Mouse (Mus musculus): ENCODE results near the gene Anks1. TPM values are rescaled to one million over a fixed set of nuclear protein-coding genes. Genes with fewer than 3 reads are reported as not detected.
"Not testable (repeated sequence)": the region's sequence is repeated elsewhere in the genome, so short reads cannot be mapped to it uniquely, and the experiment has no call there.

Gene Anks1
- polyA plus RNA-seq, 1 experiment = 19.1 TPM

DNA sequence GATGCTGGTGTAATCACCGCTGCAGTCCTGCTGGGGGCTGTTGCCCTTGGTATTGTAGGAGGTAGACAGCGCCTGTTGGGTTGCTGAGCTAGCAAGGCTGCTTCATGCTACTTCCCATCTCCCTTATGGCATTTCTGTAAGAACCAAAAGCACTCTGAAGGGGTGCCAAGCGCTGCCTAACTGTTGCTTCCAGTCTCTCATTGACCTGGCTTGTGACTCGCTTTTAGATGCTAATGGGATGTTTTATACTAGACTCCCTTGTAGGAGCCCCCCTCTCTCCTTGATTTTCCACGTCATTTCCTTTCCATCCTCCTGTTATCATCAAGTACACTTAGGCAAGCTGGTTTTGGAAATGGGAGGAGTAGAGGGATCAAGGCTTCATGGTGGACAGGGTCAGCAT, 60.8 kb downstream of the Anks1 start:
- peaks cover 5% of the 10 kb centered on the region for H3K36me3 ChIP-seq (replicated peaks; ENCODE audit: low read length)
- H3K27me3 ChIP-seq (replicated peaks) = peaks cover 5% of the 10 kb centered on the region
- no peaks in the 10 kb centered on the region for H3K9me3 ChIP-seq
- no peak overlapping the region for H3K4me3 ChIP-seq (replicated peaks)
- TF ChIP-seq GATA1 (IDR thresholded peaks at IDR 0.05; ENCODE audit: borderline replicate concordance, low read length) (no peak), FLI1 (IDR thresholded peaks at IDR 0.05; ENCODE audit: low read length) (no peak)
- H3K4me1 ChIP-seq = peaks cover 48% of the 10 kb centered on the region

DNA sequence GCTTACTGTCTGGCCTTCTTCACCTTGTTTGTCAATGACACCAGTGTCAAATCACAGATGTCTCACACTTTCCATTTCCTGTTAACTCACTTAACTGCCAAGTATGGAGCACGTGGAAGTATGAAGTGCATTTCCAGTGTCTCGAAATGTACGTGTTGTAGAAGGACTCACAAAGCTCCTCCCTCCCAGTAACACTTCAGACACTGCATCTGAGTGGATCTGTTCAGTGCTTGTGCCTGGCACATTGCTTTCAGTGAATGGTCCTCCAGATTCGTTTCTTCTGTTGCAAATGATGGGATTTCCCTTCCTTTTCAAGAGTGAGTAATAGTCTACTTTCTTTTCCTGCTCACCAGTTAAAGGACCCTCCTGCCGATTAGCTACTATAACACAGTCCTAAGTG, 61.2 kb downstream of the Anks1 start:
- Histone ChIP-seq H3K36me3 (replicated peaks; ENCODE audit: low read length) (peaks cover 9% of the 10 kb centered on the region), H3K9me3 (no peaks in the 10 kb centered on the region), H3K4me3 (replicated peaks) (no peak overlapping the region), H3K27me3 (replicated peaks) (peaks cover 5% of the 10 kb centered on the region), H3K4me1 (peaks cover 48% of the 10 kb centered on the region)
- TF ChIP-seq GATA1 (IDR thresholded peaks at IDR 0.05; ENCODE audit: borderline replicate concordance, low read length) = no peak
- no peak for TF ChIP-seq FLI1 (IDR thresholded peaks at IDR 0.05; ENCODE audit: low read length)

- H3K36me3 ChIP-seq (replicated peaks; ENCODE audit: low read length) = peaks cover 21% of the 10 kb centered on the region
- H3K27me3 ChIP-seq (replicated peaks) = peaks cover 5% of the 10 kb centered on the region
- no peaks in the 10 kb centered on the region for H3K9me3 ChIP-seq
- peaks cover 46% of the 10 kb centered on the region for H3K4me1 ChIP-seq
- H3K4me3 ChIP-seq (replicated peaks) = no peak overlapping the region
- TF ChIP-seq GATA1 (IDR thresholded peaks at IDR 0.05; ENCODE audit: borderline replicate concordance, low read length) = no peak
- no peak for TF ChIP-seq FLI1 (IDR thresholded peaks at IDR 0.05; ENCODE audit: low read length)
These were observed 62.4 kb downstream of the Anks1 start for GRCm38 (mm10) chr17:27971496-27971895.

DNA sequence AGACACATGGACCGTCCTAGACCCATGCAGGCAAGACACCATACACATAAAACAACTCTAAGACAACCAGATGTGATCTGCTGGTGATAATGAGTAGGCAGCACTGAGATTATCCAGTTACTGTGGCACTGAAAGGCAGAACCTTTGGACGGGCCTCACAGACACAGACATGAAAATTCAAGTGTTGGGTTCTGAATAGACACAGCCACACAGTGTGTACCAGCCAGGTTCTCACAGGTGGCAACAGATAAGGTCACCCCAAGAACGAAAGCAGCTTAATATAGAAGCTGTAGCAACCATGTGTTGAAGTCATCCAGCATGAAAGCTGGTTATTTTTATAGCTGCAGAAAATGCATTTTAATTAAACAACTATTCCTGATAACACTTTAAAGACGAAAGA, 64.2 kb downstream of the Anks1 start:
- H3K4me1 ChIP-seq = peaks cover 29% of the 10 kb centered on the region
- H3K27me3 ChIP-seq (replicated peaks) = peaks cover 5% of the 10 kb centered on the region
- no peak overlapping the region for H3K4me3 ChIP-seq (replicated peaks)
- H3K9me3 ChIP-seq = no peaks in the 10 kb centered on the region
- TF ChIP-seq FLI1 (IDR thresholded peaks at IDR 0.05; ENCODE audit: low read length) (no peak), GATA1 (IDR thresholded peaks at IDR 0.05; ENCODE audit: borderline replicate concordance, low read length) (no peak)
- H3K36me3 ChIP-seq (replicated peaks; ENCODE audit: low read length) = peaks cover 39% of the 10 kb centered on the region

GRCm38 (mm10) chr17:27976266-27976665, 67.2 kb downstream of the Anks1 start:
- H3K9me3 ChIP-seq = no peaks in the 10 kb centered on the region
- TF ChIP-seq FLI1 (IDR thresholded peaks at IDR 0.05; ENCODE audit: low read length) (no peak), GATA1 (IDR thresholded peaks at IDR 0.05; ENCODE audit: borderline replicate concordance, low read length) (no peak)
- peak overlapping the region; percentile 20 for H3K4me3 ChIP-seq (replicated peaks)
- peaks cover 9% of the 10 kb centered on the region for H3K4me1 ChIP-seq
- no peaks in the 10 kb centered on the region for H3K27me3 ChIP-seq (replicated peaks)
- peaks cover 63% of the 10 kb centered on the region for H3K36me3 ChIP-seq (replicated peaks; ENCODE audit: low read length)

GRCm38 (mm10) chr17:27977008-27977636, 68.0 kb downstream of the Anks1 start:
- Histone ChIP-seq H3K36me3 (replicated peaks; ENCODE audit: low read length) (peaks cover 67% of the 10 kb centered on the region), H3K4me3 (replicated peaks) (no peak overlapping the region), H3K27me3 (replicated peaks) (no peaks in the 10 kb centered on the region), H3K9me3 (no peaks in the 10 kb centered on the region), H3K4me1 (peaks cover 12% of the 10 kb centered on the region)
- TF ChIP-seq GATA1 (IDR thresholded peaks at IDR 0.05; ENCODE audit: borderline replicate concordance, low read length) = no peak
- no peak for TF ChIP-seq FLI1 (IDR thresholded peaks at IDR 0.05; ENCODE audit: low read length)

DNA sequence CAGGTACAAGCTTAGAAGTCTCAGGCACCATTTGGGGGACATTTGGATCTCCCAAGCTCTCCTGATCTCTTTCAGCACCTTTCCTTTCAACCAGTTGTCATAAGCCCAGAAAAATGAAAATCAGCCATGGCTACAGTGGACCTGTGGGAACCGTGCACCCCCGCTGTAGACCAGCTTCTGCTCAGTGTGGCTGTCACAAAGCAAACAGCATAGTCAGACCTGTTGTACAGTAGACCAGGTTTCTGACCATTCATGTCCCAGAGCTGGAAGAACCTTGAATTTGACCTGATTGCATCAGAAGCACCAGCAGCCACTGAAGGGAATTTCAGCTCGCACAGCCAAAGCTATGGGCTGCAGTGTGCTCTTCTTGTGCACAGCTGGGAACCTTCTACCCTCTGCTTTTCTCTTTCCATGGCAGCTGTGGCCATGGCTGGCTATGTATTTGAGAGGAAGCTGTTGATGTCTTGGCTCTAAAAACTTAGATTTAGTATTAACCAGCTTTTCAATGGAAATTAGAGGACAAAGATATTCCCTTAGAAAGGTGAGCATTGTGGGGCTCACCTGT, 71.4 kb downstream of the Anks1 start:
- peaks cover 18% of the 10 kb centered on the region for H3K4me1 ChIP-seq
- H3K4me3 ChIP-seq (replicated peaks) = no peak overlapping the region
- no peaks in the 10 kb centered on the region for H3K9me3 ChIP-seq
- H3K36me3 ChIP-seq (replicated peaks; ENCODE audit: low read length) = peaks cover 82% of the 10 kb centered on the region
- H3K27me3 ChIP-seq (replicated peaks) = no peaks in the 10 kb centered on the region
- TF ChIP-seq GATA1 (IDR thresholded peaks at IDR 0.05; ENCODE audit: borderline replicate concordance, low read length) (no peak), FLI1 (IDR thresholded peaks at IDR 0.05; ENCODE audit: low read length) (no peak)

DNA sequence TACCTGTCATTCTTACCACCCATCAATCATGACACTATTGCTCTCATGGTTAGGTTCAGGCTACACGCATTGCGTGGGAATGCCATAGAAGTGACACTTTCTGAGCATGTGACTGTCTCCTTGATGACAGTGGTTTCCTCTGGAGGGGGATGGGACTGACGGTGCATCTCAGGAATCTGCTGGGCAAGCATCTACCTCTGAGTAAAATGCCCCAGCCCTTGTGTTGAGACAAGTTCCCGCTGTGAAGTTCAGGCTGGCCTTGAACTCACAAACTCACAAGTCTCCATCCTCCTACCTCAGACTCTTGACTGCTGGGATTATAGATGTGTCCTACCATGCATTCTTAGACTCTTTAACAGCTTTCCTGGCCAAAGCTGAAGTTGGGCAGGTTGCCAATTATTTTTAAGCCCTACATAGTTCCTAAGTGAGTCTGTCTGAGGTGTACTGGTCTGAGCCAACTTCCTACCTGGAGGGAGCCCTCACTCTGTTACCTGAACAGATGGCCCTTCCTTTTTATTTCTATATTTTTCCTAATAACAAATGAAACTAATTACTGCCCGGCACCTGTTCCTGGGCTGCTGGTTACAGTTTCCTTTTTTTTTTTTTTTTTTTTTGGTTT, 72.5 kb downstream of the Anks1 start:
- H3K27me3 ChIP-seq (replicated peaks) = no peaks in the 10 kb centered on the region
- H3K36me3 ChIP-seq (replicated peaks; ENCODE audit: low read length) = peaks cover 80% of the 10 kb centered on the region
- no peaks in the 10 kb centered on the region for H3K9me3 ChIP-seq
- no peak for TF ChIP-seq FLI1 (IDR thresholded peaks at IDR 0.05; ENCODE audit: low read length)
- no peak overlapping the region for H3K4me3 ChIP-seq (replicated peaks)
- peaks cover 12% of the 10 kb centered on the region for H3K4me1 ChIP-seq

GRCm38 (mm10) chr17:27982070-27982457, 73.0 kb downstream of the Anks1 start:
- not testable (repeated sequence) for H3K9me3 ChIP-seq; H3K27me3 ChIP-seq (replicated peaks); H3K4me3 ChIP-seq (replicated peaks)
- peaks cover 80% of the 10 kb centered on the region for H3K36me3 ChIP-seq (replicated peaks; ENCODE audit: low read length)
- peaks cover 11% of the 10 kb centered on the region for H3K4me1 ChIP-seq

DNA sequence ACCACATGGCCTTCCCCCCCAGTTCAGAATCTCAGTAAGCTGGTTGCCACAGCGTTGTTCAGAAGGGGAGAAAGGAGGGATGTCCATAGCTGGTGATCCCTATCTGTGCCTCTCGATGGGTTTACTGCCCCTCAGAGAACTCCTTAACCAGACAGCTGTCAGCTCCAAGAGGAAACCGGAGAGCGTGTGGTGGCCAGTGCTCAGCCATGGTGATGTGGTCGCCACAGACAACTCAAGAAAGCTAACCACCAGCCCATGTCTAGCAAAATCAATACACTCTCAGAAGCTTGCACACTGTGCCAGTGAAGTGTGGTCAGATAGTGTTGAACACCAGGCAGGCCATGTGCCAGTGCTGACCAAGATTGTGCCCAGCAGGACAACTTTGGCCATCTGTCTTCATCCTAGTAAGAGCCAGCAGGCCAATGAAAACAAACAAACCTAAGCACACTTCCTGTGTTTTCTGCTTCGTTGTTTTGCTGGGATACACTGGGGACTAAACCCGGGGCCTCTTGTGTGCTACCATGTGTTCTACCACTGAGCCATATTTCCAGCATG, 73.7 kb downstream of the Anks1 start:
- H3K36me3 ChIP-seq (replicated peaks; ENCODE audit: low read length) = peaks cover 80% of the 10 kb centered on the region
- peaks cover 11% of the 10 kb centered on the region for H3K4me1 ChIP-seq
- H3K27me3 ChIP-seq (replicated peaks) = no peaks in the 10 kb centered on the region
- TF ChIP-seq GATA1 (IDR thresholded peaks at IDR 0.05; ENCODE audit: borderline replicate concordance, low read length) (no peak), FLI1 (IDR thresholded peaks at IDR 0.05; ENCODE audit: low read length) (no peak)
- H3K9me3 ChIP-seq = no peaks in the 10 kb centered on the region
- no peak overlapping the region for H3K4me3 ChIP-seq (replicated peaks)

Measured in megakaryocyte, embryonic 14.5 days (primary cell).